ENCODE assay signal across 8 mouse cellular contexts in the genomic region with DNA sequence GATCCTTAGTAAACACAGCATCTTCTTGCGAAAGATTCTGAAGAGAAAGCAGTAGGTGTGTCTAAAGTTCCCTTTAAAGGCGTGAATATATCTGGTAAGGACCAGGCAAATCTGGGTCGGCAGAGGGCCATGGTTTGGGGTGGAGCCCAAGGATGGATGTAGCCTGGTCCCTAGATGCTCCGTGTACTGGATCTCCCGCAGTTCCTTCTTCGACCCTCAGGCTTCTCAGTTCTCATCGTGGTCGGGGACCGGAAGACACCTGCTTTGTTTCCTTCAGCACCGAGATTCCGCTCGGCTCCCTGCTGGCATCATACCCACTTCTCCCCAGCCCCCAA. TPM values are rescaled to one million over a fixed set of nuclear protein-coding genes. Genes with fewer than 3 reads are reported as not detected.
DNase-seq lines count a peak whose midpoint lies in the region; ATAC-seq and TF ChIP-seq lines count a peak whose summit lies in the region.

No protein-coding gene starts in this region.

- WGBS in kidney, postnatal 0 days: 1% methylated on average over 12 of the region's 12 CpGs
- WGBS in embryonic facial prominence, embryonic 12.5 days: 1% methylated on average over 12 of the region's 12 CpGs
- under 1% methylated on average over 12 of the region's 12 CpGs for WGBS in intestine, embryonic 16.5 days

- H3K79me2 ChIP-seq in myocyte (ENCODE audit: control insufficient read depth, insufficient read depth): peaks cover 39% of the 10 kb centered on the region

- H3K9ac ChIP-seq in kidney, postnatal 0 days (ENCODE audit: low read depth, low read length): peak overlapping the region; percentile 80
- peak overlapping the region; percentile 80 for H3K9ac ChIP-seq in embryonic facial prominence, embryonic 12.5 days
- peak overlapping the region; percentile 89 for H3K9ac ChIP-seq in intestine, embryonic 16.5 days (ENCODE audit: low read depth, low read length)

- H3K4me2 ChIP-seq in kidney, postnatal 0 days (ENCODE audit: low read length): peak overlapping the region; percentile 80
- peak overlapping the region; percentile 84 for H3K4me2 ChIP-seq in embryonic facial prominence, embryonic 12.5 days (replicated peaks)
- peak overlapping the region; percentile 53 for H3K4me2 ChIP-seq in intestine, embryonic 16.5 days (ENCODE audit: low read depth, low read length)
- peak overlapping the region; percentile 97 for H3K4me2 ChIP-seq in myocyte (ENCODE audit: low read depth)

- no peak for TF ChIP-seq CTCF in kidney, postnatal 0 days (IDR thresholded peaks at IDR 0.05; ENCODE audit: low read depth)

- H3K4me1 ChIP-seq in kidney, postnatal 0 days (replicated peaks; ENCODE audit: insufficient read depth, low read length): peaks cover 16% of the 10 kb centered on the region
- H3K4me1 ChIP-seq in embryonic facial prominence, embryonic 12.5 days: peaks cover 27% of the 10 kb centered on the region
- peaks cover 26% of the 10 kb centered on the region for H3K4me1 ChIP-seq in intestine, embryonic 16.5 days (ENCODE audit: control insufficient read depth, insufficient read depth, low read length)

- no peak for DNase-seq in kidney, postnatal 0 days (ENCODE audit: low spot score)
- DNase-seq in kidney, adult 9 months: no peak
- no peak for DNase-seq in layer of hippocampus, postnatal 14 days (ENCODE audit: low spot score in 2 of 2)
- DNase-seq in embryo, embryonic 9.5 days (ENCODE audit: extremely low spot score): no peak
- DNase-seq in adrenal gland, postnatal 25 days: no peak

- peak overlapping the region; percentile 79 for H3K4me3 ChIP-seq in kidney, postnatal 0 days (replicated peaks; ENCODE audit: low read depth, low read length)
- H3K4me3 ChIP-seq in embryonic facial prominence, embryonic 12.5 days: peak overlapping the region; percentile 79
- peak overlapping the region; percentile 75 for H3K4me3 ChIP-seq in intestine, embryonic 16.5 days (ENCODE audit: low read length)
- H3K4me3 ChIP-seq in myocyte: peak overlapping the region; percentile 78

- no peaks in the 10 kb centered on the region for H3K36me3 ChIP-seq in kidney, postnatal 0 days (ENCODE audit: insufficient read depth, low read length)
- 0 out of 2 replicates have a peak, but pooled peaks cover 5% of the 10 kb centered on the region for H3K36me3 ChIP-seq in embryonic facial prominence, embryonic 12.5 days
- H3K36me3 ChIP-seq in intestine, embryonic 16.5 days (ENCODE audit: control insufficient read depth, insufficient read depth, low read length): no peaks in the 10 kb centered on the region
- no peaks in the 10 kb centered on the region for H3K36me3 ChIP-seq in myocyte (ENCODE audit: control insufficient read depth, insufficient read depth)

- no peaks in the 10 kb centered on the region for H3K9me3 ChIP-seq in kidney, postnatal 0 days (replicated peaks; ENCODE audit: low read length)
- H3K9me3 ChIP-seq in embryonic facial prominence, embryonic 12.5 days: no peaks in the 10 kb centered on the region
- no peaks in the 10 kb centered on the region for H3K9me3 ChIP-seq in intestine, embryonic 16.5 days (ENCODE audit: control insufficient read depth, low read length)

- peak overlapping the region; percentile 97 for H3K27ac ChIP-seq in kidney, postnatal 0 days
- peak overlapping the region; percentile 89; the same call in 1 of the 2 replicates for H3K27ac ChIP-seq in embryonic facial prominence, embryonic 12.5 days
- H3K27ac ChIP-seq in intestine, embryonic 16.5 days (ENCODE audit: low read length): peak overlapping the region; percentile 97

- peak overlapping the region; percentile 41 for H3ac ChIP-seq in myocyte (ENCODE audit: control insufficient read depth, insufficient read length)

- no peak for TF ChIP-seq POLR2A in myocyte (IDR thresholded peaks at IDR 0.05; ENCODE audit: insufficient read length, low read depth)

- no peaks in the 10 kb centered on the region for H3K27me3 ChIP-seq in kidney, postnatal 0 days (ENCODE audit: insufficient read depth, low read length)
- H3K27me3 ChIP-seq in embryonic facial prominence, embryonic 12.5 days: no peaks in the 10 kb centered on the region
- no peaks in the 10 kb centered on the region for H3K27me3 ChIP-seq in intestine, embryonic 16.5 days (replicated peaks; ENCODE audit: control insufficient read depth, insufficient read depth, low read length)
- H3K27me3 ChIP-seq in myocyte (ENCODE audit: control insufficient read depth, insufficient read depth, insufficient read length): no peaks in the 10 kb centered on the region

- ATAC-seq in kidney, postnatal 0 days (replicated peaks; ENCODE audit: low FRiP score, low read depth): peak; percentile 17; the same call in 1 of the 2 replicates
- peak; percentile 14; the same call in 1 of the 2 replicates for ATAC-seq in embryonic facial prominence, embryonic 12.5 days (ENCODE audit: insufficient number of reproducible peaks, insufficient read depth, low FRiP score, low TSS enrichment)
- peak; percentile 35 for ATAC-seq in intestine, embryonic 16.5 days

TF ChIP-seq in myocyte, 11 proteins besides CTCF, POLR2A, EP300 and RAD21:
- no peak for TF ChIP-seq MYOG (IDR thresholded peaks at IDR 0.05; ENCODE audit: control insufficient read depth in 1 of 3, insufficient read depth in 1 of 3, insufficient read length in 2 of 3, low read depth in 2 of 3)
- no peak for TF ChIP-seq E2F4 (IDR thresholded peaks at IDR 0.05; ENCODE audit: insufficient read depth)
- TF ChIP-seq USF1 (IDR thresholded peaks at IDR 0.05; ENCODE audit: low read depth): no peak

RNA-seq across cellular contexts. Expression of gene Aak1, which starts 0.8 kb away (rescaled TPM):
- polyA plus RNA-seq in kidney, postnatal 0 days (2015; fragmentation: Nextera tagmentation; extraction: Ambion mirVana): 7.3 and 7.8 TPM in 2 replicates
- polyA plus RNA-seq in embryonic facial prominence, embryonic 12.5 days (2016; fragmentation: Nextera tagmentation; extraction: Ambion mirVana): 17.9 and 19.7 TPM in 2 replicates
- 7.0 and 8.9 TPM in 2 replicates for polyA plus RNA-seq in intestine, embryonic 16.5 days (2015; fragmentation: Nextera tagmentation; extraction: Ambion mirVana)
- polyA plus RNA-seq in myocyte (2012; fragmentation: generic; extraction: Trizol): 11.5 TPM
- 100 to 1,000 TPM; 404 to 410 TPM for total RNA-seq in layer of hippocampus, postnatal 14 days (2021)
- 93.8 and 99.7 TPM in 2 replicates for total RNA-seq in adrenal gland, postnatal 25 days (2021)

RNA-seq across cellular contexts. Expression of gene Anxa4, which starts 55.2 kb away (rescaled TPM):
- 76.3 and 80.8 TPM in 2 replicates for polyA plus RNA-seq in kidney, postnatal 0 days (2015; fragmentation: Nextera tagmentation; extraction: Ambion mirVana)
- polyA plus RNA-seq in embryonic facial prominence, embryonic 12.5 days (2016; fragmentation: Nextera tagmentation; extraction: Ambion mirVana): 15.3 and 19.7 TPM in 2 replicates
- 538 and 653 TPM in 2 replicates for polyA plus RNA-seq in intestine, embryonic 16.5 days (2015; fragmentation: Nextera tagmentation; extraction: Ambion mirVana)
- polyA plus RNA-seq in myocyte (2012; fragmentation: generic; extraction: Trizol): 72.5 TPM
- 1 to 10 TPM; 2.8 to 5.8 TPM for total RNA-seq in layer of hippocampus, postnatal 14 days (2021)
- 56.7 and 68.9 TPM in 2 replicates for total RNA-seq in adrenal gland, postnatal 25 days (2021)
